ENCODE assay signal across 14 mouse cellular contexts in the genomic region with DNA sequence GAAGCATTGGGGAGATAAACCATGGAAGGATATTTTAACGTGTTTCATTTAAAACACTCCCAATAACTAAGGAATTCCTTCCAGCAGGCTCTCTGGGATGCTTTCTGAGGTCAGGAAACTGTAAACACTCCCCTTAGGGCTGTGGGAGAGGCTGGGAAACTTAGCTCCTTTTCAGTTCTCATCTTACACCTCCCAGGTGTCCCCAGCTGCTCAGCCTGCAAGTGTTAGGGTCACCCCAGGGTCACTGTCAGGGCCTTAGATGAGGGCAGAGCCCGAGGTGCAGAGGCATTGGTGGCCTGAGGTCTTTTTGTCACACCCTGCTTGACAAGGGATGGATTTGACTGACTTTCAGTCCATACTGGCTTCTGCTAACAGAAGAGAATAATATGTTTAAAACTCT. TPM values are rescaled to one million over a fixed set of nuclear protein-coding genes. Genes with fewer than 3 reads are reported as not detected.
DNase-seq lines count a peak whose midpoint lies in the region; ATAC-seq and TF ChIP-seq lines count a peak whose summit lies in the region.
"Had no signal": no experiment of that assay in that cellular context is flagged by ENCODE, and none has a peak within 500 bp of the region (broad histone marks: within the 10 kb centered on the region; RNA-seq: fewer than 3 reads in every experiment).

No protein-coding gene starts in this region.

- H3K4me1 ChIP-seq in intestine, embryonic 14.5 days (replicated peaks; ENCODE audit: control insufficient read depth, insufficient read depth, low read length): peaks cover 41% of the 10 kb centered on the region
- H3K4me1 ChIP-seq in intestine, postnatal 0 days (replicated peaks; ENCODE audit: control insufficient read depth, insufficient read depth, low read length): no peaks in the 10 kb centered on the region
- peaks cover 70% of the 10 kb centered on the region for H3K4me1 ChIP-seq in embryonic facial prominence, embryonic 13.5 days
- peaks cover 50% of the 10 kb centered on the region for H3K4me1 ChIP-seq in limb, embryonic 15.5 days
- H3K4me1 ChIP-seq: liver, embryonic 12.5 days had no signal

- TF ChIP-seq CTCF in intestine, postnatal 0 days (IDR thresholded peaks at IDR 0.05; ENCODE audit: low read depth): no peak

- H3K4me3 ChIP-seq in intestine, embryonic 14.5 days (ENCODE audit: low read depth, low read length): no peak overlapping the region
- H3K4me3 ChIP-seq in intestine, postnatal 0 days (ENCODE audit: low read depth, low read length): no peak overlapping the region
- H3K4me3 ChIP-seq in embryonic facial prominence, embryonic 13.5 days: no peak overlapping the region
- H3K4me3 ChIP-seq in limb, embryonic 15.5 days: no peak overlapping the region
- H3K4me3 ChIP-seq: hindbrain, embryonic 15.5 days; liver, embryonic 12.5 days had no signal

- H3K9ac ChIP-seq in intestine, embryonic 14.5 days (ENCODE audit: low read length): no peak overlapping the region
- no peak overlapping the region for H3K9ac ChIP-seq in intestine, postnatal 0 days (ENCODE audit: low read depth, low read length)
- H3K9ac ChIP-seq in embryonic facial prominence, embryonic 13.5 days: no peak overlapping the region
- H3K9ac ChIP-seq in limb, embryonic 15.5 days: no peak overlapping the region
- H3K9ac ChIP-seq: hindbrain, embryonic 15.5 days; liver, embryonic 12.5 days had no signal

- no peaks in the 10 kb centered on the region for H3K27me3 ChIP-seq in intestine, embryonic 14.5 days (replicated peaks; ENCODE audit: control insufficient read depth, insufficient read depth, low read length)
- H3K27me3 ChIP-seq in intestine, postnatal 0 days (replicated peaks; ENCODE audit: control insufficient read depth, insufficient read depth, low read length): no peaks in the 10 kb centered on the region
- H3K27me3 ChIP-seq in embryonic facial prominence, embryonic 13.5 days: no peaks in the 10 kb centered on the region
- H3K27me3 ChIP-seq in limb, embryonic 15.5 days: no peaks in the 10 kb centered on the region
- H3K27me3 ChIP-seq: CH12.LX; hindbrain, embryonic 15.5 days; liver, embryonic 12.5 days had no signal

- no peak for ATAC-seq in intestine, embryonic 14.5 days (replicated peaks; ENCODE audit: low FRiP score, low TSS enrichment, low read depth)
- ATAC-seq in intestine, postnatal 0 days: no peak
- ATAC-seq in embryonic facial prominence, embryonic 13.5 days (ENCODE audit: insufficient number of reproducible peaks, insufficient read depth, low FRiP score, low TSS enrichment, low read depth): no peak
- no peak for ATAC-seq in limb, embryonic 15.5 days (ENCODE audit: insufficient number of reproducible peaks, low FRiP score, low TSS enrichment, low read depth)
- ATAC-seq: liver, embryonic 12.5 days had no signal

- no peaks in the 10 kb centered on the region; the same call in 1 of the 2 replicates for H3K36me3 ChIP-seq in intestine, embryonic 14.5 days (ENCODE audit: control insufficient read depth, insufficient read depth, low read length)
- H3K36me3 ChIP-seq in intestine, postnatal 0 days (ENCODE audit: control insufficient read depth, insufficient read depth): no peaks in the 10 kb centered on the region
- H3K36me3 ChIP-seq in embryonic facial prominence, embryonic 13.5 days: no peaks in the 10 kb centered on the region
- no peaks in the 10 kb centered on the region for H3K36me3 ChIP-seq in limb, embryonic 15.5 days
- H3K36me3 ChIP-seq: hindbrain, embryonic 15.5 days; liver, embryonic 12.5 days had no signal

- no peak for DNase-seq in intestine, embryonic 14.5 days (ENCODE audit: low spot score)
- DNase-seq in ZHBTc4 (ENCODE audit: low read depth, low spot score): peak; percentile 22
- no peak for DNase-seq in Muller cell, postnatal 12 days (ENCODE audit: inconsistent ontology term)
- DNase-seq in left cerebral cortex, adult 18-20 months (ENCODE audit: low spot score in 2 of 2): no peak
- DNase-seq: cerebellum, adult 18-20 months; lung, postnatal 4 days; right cerebral cortex, postnatal 25 days had no signal

- no peaks in the 10 kb centered on the region for H3K9me3 ChIP-seq in intestine, embryonic 14.5 days (ENCODE audit: control insufficient read depth, low read length)
- no peaks in the 10 kb centered on the region for H3K9me3 ChIP-seq in intestine, postnatal 0 days (ENCODE audit: control insufficient read depth)
- H3K9me3 ChIP-seq in embryonic facial prominence, embryonic 13.5 days: no peaks in the 10 kb centered on the region
- H3K9me3 ChIP-seq in limb, embryonic 15.5 days: no peaks in the 10 kb centered on the region
- H3K9me3 ChIP-seq: hindbrain, embryonic 15.5 days; liver, embryonic 12.5 days had no signal

- H3K4me2 ChIP-seq in intestine, embryonic 14.5 days (ENCODE audit: low read length): peak overlapping the region; percentile 18; the same call in 1 of the 2 replicates
- H3K4me2 ChIP-seq in intestine, postnatal 0 days (replicated peaks; ENCODE audit: low read depth): no peak overlapping the region
- H3K4me2 ChIP-seq in embryonic facial prominence, embryonic 13.5 days: 0 out of 2 replicates have a peak overlapping the region, but pooled peaks have one; percentile 3
- no peak overlapping the region for H3K4me2 ChIP-seq in limb, embryonic 15.5 days
- H3K4me2 ChIP-seq: hindbrain, embryonic 15.5 days; liver, embryonic 12.5 days had no signal

- WGBS in intestine, embryonic 14.5 days: 15% methylated on average over 2 of the region's 2 CpGs
- WGBS in intestine, postnatal 0 days: 32% methylated on average over 2 of the region's 2 CpGs
- 8% methylated on average over 2 of the region's 2 CpGs for WGBS in embryonic facial prominence, embryonic 13.5 days
- WGBS in limb, embryonic 15.5 days: 9% methylated on average over 2 of the region's 2 CpGs

- H3K27ac ChIP-seq in intestine, embryonic 14.5 days (ENCODE audit: low read depth): peak overlapping the region; percentile 84
- no peak overlapping the region for H3K27ac ChIP-seq in intestine, postnatal 0 days (ENCODE audit: low read depth, low read length)
- H3K27ac ChIP-seq in embryonic facial prominence, embryonic 13.5 days: peak overlapping the region; percentile 44; the same call in 1 of the 2 replicates
- peak overlapping the region; percentile 39; the same call in 1 of the 2 replicates for H3K27ac ChIP-seq in limb, embryonic 15.5 days
- H3K27ac ChIP-seq: hindbrain, embryonic 15.5 days; liver, embryonic 12.5 days had no signal

RNA-seq across cellular contexts. Expression of a gene that starts 35.8 kb away (rescaled TPM):
- 102 and 114 TPM in 2 replicates for polyA plus RNA-seq in intestine, embryonic 14.5 days (2014; fragmentation: Nextera tagmentation; extraction: Ambion mirVana)
- 37.4 and 40.1 TPM in 2 replicates for polyA plus RNA-seq in intestine, postnatal 0 days (2015; fragmentation: Nextera tagmentation; extraction: Ambion mirVana)
- 89.1 and 104 TPM in 2 replicates for polyA plus RNA-seq in embryonic facial prominence, embryonic 13.5 days (2015; fragmentation: Nextera tagmentation; extraction: Ambion mirVana)
- 89.9 and 95.9 TPM in 2 replicates for polyA plus RNA-seq in limb, embryonic 15.5 days (2015; fragmentation: Nextera tagmentation; extraction: Ambion mirVana)
- total RNA-seq in left cerebral cortex, adult 18-20 months (2021): 10 to 100 TPM; 49.5 to 50.7 TPM
- total RNA-seq: monocyte, adult 5-6 weeks had no signal

Comparison
In these comparisons a context has a peak if more than half of its experiments do, and no peak if none do; other contexts are left out.
1. H3K4me2 ChIP-seq: peak in intestine, embryonic 14.5 days (single experiment) and embryonic facial prominence, embryonic 13.5 days (single experiment); none in intestine, postnatal 0 days (single experiment) and limb, embryonic 15.5 days (single experiment).